Mouse (Mus musculus): Measurements from ENCODE around the gene Cd276. TPM values are rescaled to one million over a fixed set of nuclear protein-coding genes. Genes with fewer than 3 reads are reported as not detected.

Cd276 gene
- polyA plus RNA-seq, 1 experiment from 2014 or later: 38.4 TPM

DNA sequence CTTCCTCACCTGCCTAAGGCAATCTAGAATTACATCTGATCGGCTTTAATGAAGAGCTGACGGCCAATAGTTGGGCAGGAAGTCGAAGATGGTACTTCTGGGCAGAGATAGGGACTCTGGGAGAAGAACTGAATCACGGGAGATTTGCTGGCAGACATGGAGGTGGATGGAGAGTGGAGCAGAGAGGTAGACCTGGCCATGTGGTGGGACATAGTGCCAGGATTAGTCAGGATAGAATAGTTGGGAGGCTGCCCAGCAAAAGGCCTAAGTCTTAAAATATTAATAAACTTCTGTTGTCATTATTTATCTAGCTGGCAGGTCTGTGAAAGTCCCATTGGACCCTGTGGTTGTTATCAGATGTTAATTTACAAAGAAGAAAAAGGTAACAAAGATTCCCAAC is 30.1 kb downstream of the Cd276 start:
- 83% methylated on average over 4 of the region's 4 CpGs for WGBS
- no peak overlapping the region for H3K27ac ChIP-seq
- no peaks in the 10 kb centered on the region for H3K9me3 ChIP-seq (replicated peaks)

DNA sequence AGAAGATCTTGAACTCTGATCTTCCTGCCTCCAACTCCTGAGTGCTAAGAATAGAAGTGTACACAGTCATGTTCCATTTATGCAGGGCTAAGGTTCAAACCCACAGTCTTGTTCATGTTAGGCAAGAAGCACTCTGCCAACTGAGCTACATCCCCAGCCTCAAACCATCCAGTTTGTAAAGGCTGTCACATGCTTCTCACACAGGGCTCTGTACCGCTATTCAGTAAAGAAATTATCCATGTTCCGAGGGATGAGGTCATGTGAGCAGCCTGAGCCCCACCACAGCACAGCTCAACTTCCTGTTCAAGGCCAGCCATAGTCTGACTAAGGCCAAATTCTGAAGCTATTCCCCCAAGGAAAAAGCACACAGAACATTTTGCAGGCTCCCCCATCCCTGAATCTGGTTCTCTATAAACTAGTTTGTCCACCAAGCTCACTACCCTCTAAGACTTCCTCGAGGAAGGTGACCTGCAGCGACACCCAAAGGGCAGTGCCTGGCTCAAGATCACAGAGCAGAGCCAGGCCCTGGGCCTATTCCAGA is 33.3 kb downstream of the Cd276 start:
- H3K4me3 ChIP-seq (replicated peaks): no peak overlapping the region
- no peak overlapping the region for H3K9ac ChIP-seq
- no peak overlapping the region for H3K4me2 ChIP-seq
- H3K9me3 ChIP-seq (replicated peaks): no peaks in the 10 kb centered on the region
- ATAC-seq (replicated peaks; ENCODE audit: low FRiP score): no peak
- H3K36me3 ChIP-seq: peaks cover 22% of the 10 kb centered on the region
- no peaks in the 10 kb centered on the region for H3K27me3 ChIP-seq
- H3K27ac ChIP-seq: no peak overlapping the region
- 45% methylated on average over 4 of the region's 4 CpGs for WGBS
- peaks cover 11% of the 10 kb centered on the region; the same call in 1 of the 2 replicates for H3K4me1 ChIP-seq

More for the DNA sequence above, 30.1 kb downstream of the Cd276 start:
- Histone ChIP-seq H3K36me3 (peaks cover 36% of the 10 kb centered on the region), H3K4me2 (no peak overlapping the region), H3K4me1 (peaks cover 10% of the 10 kb centered on the region; the same call in 1 of the 2 replicates), H3K27me3 (no peaks in the 10 kb centered on the region), H3K9ac (no peak overlapping the region), H3K4me3 (replicated peaks) (no peak overlapping the region)
- no peak for ATAC-seq (replicated peaks; ENCODE audit: low FRiP score)

DNA sequence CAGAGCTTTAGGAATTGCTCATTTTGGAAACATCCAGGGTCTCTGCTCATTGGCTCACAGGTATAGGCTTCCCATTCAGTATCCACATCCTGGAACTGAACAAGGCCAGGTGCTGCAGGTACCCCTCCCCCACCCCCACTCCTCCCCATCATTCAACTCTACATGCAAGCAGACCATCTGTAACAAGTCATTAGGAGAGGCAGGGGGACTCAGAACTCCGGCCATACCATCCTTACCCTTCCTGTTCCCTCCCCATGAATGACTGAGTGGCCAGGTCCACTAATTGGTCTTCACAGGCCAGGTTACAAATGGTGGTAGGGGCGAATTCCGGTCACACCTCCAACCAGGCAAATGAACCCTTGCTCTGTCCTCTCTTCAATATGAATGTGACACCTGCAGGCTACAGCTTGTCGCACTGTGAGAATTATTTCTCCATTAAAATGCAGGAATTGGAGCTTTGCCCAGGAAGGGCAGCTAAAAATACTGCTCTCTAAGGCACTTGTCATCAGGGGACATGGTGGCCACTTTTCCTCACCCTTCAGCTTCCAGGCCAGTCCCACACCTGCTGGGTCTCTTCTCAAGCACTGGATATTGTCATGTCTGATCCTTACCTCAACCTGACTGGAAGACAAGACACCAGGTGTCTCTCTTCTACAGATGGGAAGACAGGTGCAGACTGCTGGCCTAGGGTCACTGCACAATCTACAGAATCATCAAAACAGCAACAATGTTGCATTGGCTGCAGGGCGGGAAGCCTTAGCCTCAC is 34.2 kb downstream of the Cd276 start:
- H3K9ac ChIP-seq: no peak overlapping the region
- no peaks in the 10 kb centered on the region for H3K27me3 ChIP-seq
- H3K9me3 ChIP-seq (replicated peaks): no peaks in the 10 kb centered on the region
- H3K4me3 ChIP-seq (replicated peaks): no peak overlapping the region
- no peak overlapping the region for H3K4me2 ChIP-seq
- WGBS: 58% methylated on average over 5 of the region's 5 CpGs
- no peak overlapping the region for H3K27ac ChIP-seq
- ATAC-seq (replicated peaks; ENCODE audit: low FRiP score): no peak
- H3K36me3 ChIP-seq: peaks cover 13% of the 10 kb centered on the region
- H3K4me1 ChIP-seq: peaks cover 11% of the 10 kb centered on the region; the same call in 1 of the 2 replicates

DNA sequence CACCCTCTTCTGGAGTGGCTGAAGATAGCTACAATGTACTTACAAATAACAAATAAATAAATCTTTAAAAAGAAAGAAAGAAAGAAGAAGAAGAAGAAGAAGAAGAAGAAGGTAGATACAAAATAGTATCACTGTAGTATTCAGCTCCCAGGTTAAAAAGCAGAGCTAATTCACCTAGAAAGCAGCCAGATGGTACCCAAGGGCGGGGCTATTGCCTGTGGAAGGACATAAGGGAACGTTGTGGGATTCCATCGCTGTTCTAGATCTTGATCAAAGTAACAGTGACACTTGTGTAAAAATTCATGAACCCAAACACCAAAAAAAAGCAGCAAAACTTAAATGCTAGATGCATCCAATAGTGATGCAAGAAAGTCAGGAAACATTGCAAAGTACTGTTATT is 35.3 kb downstream of the Cd276 start:
- Histone ChIP-seq H3K9me3 (replicated peaks) (no peaks in the 10 kb centered on the region), H3K4me3 (replicated peaks) (no peak overlapping the region), H3K27me3 (no peaks in the 10 kb centered on the region), H3K4me1 (peaks cover 11% of the 10 kb centered on the region; the same call in 1 of the 2 replicates), H3K36me3 (peaks cover 5% of the 10 kb centered on the region; the same call in 1 of the 2 replicates), H3K27ac (no peak overlapping the region), H3K9ac (no peak overlapping the region), H3K4me2 (no peak overlapping the region)
- WGBS: 74% methylated on average over 3 of the region's 3 CpGs
- no peak for ATAC-seq (replicated peaks; ENCODE audit: low FRiP score)

DNA sequence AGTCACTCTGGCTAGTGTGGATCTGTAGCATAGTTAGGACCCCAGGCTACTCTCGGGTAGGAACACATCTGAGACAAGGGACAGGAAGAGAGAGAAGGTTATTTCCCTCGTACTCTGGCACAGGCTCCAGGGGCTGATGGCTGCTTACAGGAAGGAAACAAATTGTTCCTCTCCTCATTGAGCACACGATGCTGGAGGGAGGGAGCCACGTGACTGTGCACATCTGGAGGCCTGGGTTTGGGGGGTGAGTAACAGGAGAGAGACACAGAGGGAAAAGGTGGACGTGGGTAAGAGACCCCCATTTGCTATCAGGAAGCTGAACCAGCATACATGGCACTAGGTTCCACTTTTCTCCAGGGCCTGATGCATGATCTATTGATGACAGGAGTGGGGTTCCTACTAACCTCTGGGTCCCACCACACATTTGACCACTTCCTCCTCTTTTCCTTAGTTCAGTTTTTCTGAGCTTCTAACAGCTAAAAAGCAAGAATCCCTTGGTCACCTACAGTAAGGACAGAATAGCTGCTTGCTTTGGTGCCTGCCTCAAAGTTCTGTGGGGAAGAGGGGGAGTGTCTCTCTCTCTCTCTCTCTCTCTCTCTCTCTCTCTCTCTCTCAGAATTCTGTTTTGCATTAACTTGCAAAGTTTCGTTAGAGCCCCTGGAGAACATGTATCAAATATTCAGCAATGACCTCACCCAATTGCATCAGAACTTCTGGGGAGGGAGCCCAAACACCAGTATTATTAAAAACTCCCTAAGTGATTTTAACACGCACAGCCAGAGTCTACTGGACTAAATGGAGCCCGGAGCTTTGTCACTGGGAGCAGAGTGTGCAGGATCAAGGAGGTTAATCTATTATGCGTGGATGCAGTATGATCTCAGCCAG is 37.1 kb downstream of the Cd276 start:
- Histone ChIP-seq H3K9ac (no peak overlapping the region), H3K4me2 (no peak overlapping the region), H3K4me3 (replicated peaks) (no peak overlapping the region), H3K27me3 (no peaks in the 10 kb centered on the region), H3K36me3 (no peaks in the 10 kb centered on the region), H3K4me1 (peaks cover 11% of the 10 kb centered on the region; the same call in 1 of the 2 replicates), H3K27ac (no peak overlapping the region), H3K9me3 (replicated peaks) (no peaks in the 10 kb centered on the region)
- WGBS: 36% methylated on average over 9 of the region's 9 CpGs
- no peak for ATAC-seq (replicated peaks; ENCODE audit: low FRiP score)

DNA sequence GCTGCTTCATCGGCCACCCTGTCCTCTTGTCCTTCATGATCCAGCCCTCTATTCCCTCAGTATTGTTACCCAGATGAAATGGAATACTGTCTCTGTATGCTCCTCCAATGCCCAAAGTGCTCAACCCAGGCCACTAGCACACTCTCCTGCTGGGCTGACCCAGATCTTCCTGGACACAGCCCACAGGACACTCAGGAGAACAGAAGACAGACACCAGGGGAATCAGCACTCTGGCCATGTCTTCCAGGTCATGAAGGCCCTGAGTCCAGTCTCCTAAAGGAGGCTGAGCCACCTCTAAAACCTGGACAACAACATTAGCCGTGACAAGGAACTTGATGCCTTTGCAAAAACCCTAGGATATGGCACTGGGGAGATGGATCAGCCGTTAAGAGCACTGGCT is 38.8 kb downstream of the Cd276 start:
- WGBS: 90% methylated on average over 3 of the region's 3 CpGs
- Histone ChIP-seq H3K36me3 (no peaks in the 10 kb centered on the region), H3K4me3 (replicated peaks) (no peak overlapping the region), H3K27me3 (no peaks in the 10 kb centered on the region), H3K4me1 (peaks cover 11% of the 10 kb centered on the region; the same call in 1 of the 2 replicates), H3K4me2 (no peak overlapping the region), H3K9me3 (replicated peaks) (no peaks in the 10 kb centered on the region), H3K9ac (no peak overlapping the region), H3K27ac (no peak overlapping the region)
- ATAC-seq (replicated peaks; ENCODE audit: low FRiP score): no peak

DNA sequence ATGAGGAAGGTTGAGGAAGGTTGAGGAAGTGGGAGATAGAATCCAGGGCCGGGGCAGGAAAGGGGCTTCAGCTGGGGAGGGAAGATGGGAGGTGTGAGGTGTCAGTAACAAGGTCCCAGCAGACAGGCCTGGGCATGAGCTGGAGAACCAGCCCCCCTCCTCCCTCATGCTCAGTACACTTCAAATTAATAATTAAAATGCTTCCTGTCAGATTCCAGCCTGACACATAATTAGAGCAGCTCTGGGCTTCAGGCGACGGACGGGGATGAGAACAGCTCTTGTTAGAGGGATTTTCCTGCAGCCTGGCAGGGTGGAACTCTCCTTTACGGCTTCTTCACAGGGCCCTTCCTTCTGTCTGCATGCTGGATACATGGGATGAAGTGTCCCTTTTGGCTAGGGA is 41.5 kb downstream of the Cd276 start:
- no peak overlapping the region for H3K4me2 ChIP-seq
- H3K27ac ChIP-seq: no peak overlapping the region
- no peaks in the 10 kb centered on the region for H3K27me3 ChIP-seq
- ATAC-seq (replicated peaks; ENCODE audit: low FRiP score): no peak
- H3K4me3 ChIP-seq (replicated peaks): no peak overlapping the region
- H3K4me1 ChIP-seq: peaks cover 6% of the 10 kb centered on the region; the same call in 1 of the 2 replicates
- no peaks in the 10 kb centered on the region for H3K9me3 ChIP-seq (replicated peaks)
- WGBS: 53% methylated on average over 5 of the region's 5 CpGs
- H3K9ac ChIP-seq: no peak overlapping the region
- H3K36me3 ChIP-seq: no peaks in the 10 kb centered on the region

DNA sequence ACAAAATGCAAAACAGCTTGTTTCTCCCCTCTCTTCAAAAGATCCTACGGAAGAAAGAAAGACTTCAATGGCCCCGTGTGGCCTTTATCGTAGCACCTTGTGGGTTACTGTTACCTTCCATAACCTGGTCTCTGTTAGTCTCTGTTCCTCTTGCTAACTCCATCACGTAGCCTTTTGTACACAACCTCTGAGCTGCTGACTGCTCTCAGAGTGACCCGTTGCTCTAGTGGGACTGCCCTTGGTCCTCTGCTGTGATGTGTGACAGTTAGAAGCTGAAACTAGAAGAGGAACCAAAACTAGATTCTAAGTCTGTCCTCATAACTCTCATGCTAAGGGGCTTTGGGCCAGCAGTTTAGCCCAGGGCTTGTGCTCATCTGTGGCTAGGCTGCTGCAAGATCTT is 44.8 kb downstream of the Cd276 start:
- Histone ChIP-seq H3K4me1 (no peaks in the 10 kb centered on the region), H3K4me3 (replicated peaks) (no peak overlapping the region), H3K36me3 (no peaks in the 10 kb centered on the region), H3K4me2 (no peak overlapping the region), H3K9me3 (replicated peaks) (no peaks in the 10 kb centered on the region), H3K27ac (no peak overlapping the region), H3K27me3 (no peaks in the 10 kb centered on the region), H3K9ac (no peak overlapping the region)
- ATAC-seq (replicated peaks; ENCODE audit: low FRiP score): no peak
- WGBS: 90% methylated on average over 5 of the region's 5 CpGs

DNA sequence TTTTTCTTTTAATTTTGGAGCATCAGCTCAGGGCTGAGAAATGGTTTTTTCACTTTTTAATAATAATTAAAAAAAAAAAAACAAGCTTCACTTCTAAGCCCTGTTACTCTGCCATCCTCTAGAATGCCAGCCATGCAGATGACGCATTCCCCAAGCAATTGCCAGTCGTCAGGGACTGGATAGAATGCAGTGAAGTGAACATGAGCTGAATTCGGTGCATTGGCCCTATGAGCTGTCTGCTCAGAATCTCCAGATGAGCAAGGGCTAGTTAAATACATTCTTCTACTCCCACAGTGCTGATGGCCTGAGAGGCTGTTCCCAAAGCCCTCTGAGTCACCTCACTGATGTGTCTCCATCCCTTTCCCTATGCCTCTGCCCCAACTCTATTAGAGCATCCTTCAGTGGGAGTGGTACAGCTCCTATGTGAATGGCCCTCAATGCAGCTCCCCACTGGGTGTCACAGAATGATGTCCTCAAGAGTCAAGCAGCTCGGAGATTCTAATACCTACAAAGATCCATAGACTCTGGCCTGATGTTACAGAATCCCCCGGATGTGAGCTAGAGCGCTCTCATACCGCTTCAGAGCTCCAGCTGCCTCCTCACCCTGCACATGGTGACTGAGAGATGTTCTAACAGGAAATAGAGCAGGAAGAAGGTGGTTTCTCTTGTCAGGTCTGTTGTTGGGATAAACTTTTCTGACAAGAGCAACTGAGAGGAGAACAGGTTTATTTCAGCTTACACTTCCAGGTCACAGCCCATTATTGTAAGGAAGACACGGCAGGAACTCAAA is 47.8 kb downstream of the Cd276 start:
- WGBS: 76% methylated on average over 8 of the region's 8 CpGs
- Histone ChIP-seq H3K4me1 (no peaks in the 10 kb centered on the region), H3K9me3 (replicated peaks) (no peaks in the 10 kb centered on the region), H3K4me2 (no peak overlapping the region), H3K9ac (no peak overlapping the region), H3K4me3 (replicated peaks) (no peak overlapping the region), H3K27ac (no peak overlapping the region), H3K36me3 (no peaks in the 10 kb centered on the region), H3K27me3 (no peaks in the 10 kb centered on the region)
- ATAC-seq (replicated peaks; ENCODE audit: low FRiP score): no peak

DNA sequence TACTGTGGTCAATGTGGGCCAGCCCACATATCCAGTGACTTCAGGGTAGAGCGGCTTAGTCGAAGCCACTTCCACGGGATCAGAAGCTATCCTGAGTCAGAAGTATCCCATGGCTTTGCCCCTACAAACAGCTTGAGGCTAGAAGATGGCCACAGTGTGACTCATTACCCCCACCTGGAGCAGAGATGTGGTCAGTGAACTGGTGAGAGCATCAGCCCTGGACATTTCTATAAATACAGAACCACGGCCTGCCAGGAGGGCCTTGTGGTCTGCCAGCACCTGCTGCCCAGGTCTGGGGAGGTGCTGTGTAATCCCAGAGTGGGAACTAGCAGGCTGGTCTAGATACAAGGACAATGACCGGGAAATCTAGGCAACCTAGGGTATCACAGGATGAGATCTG is 54.3 kb downstream of the Cd276 start:
- Histone ChIP-seq H3K36me3 (no peaks in the 10 kb centered on the region), H3K4me3 (replicated peaks) (no peak overlapping the region), H3K9ac (no peak overlapping the region), H3K27me3 (no peaks in the 10 kb centered on the region), H3K4me2 (no peak overlapping the region), H3K4me1 (peaks cover 16% of the 10 kb centered on the region), H3K27ac (no peak overlapping the region), H3K9me3 (replicated peaks) (no peaks in the 10 kb centered on the region)
- ATAC-seq (replicated peaks; ENCODE audit: low FRiP score): no peak
- 85% methylated on average over 5 of the region's 5 CpGs for WGBS

DNA sequence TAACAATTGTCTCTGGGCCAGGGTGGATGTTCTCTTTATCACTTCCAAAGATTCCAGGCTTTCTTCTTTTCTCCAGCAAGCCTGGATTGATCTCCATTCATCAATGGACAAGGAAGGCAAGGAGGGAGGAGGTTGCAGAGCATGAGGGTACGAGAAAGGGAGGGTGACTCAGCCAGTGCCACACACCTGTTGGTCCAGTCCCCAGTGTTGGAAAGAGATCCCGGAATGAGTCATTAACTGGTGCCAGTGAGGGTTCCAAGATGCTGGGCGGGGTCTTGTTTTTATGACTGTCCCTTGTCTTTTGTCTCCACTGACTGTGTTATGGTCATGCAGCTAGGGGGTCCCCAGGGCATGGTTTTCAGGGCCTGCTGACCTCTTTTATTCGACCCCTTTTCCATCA is 57.3 kb downstream of the Cd276 start:
- 35% methylated on average over 4 of the region's 4 CpGs for WGBS
- Histone ChIP-seq H3K9me3 (replicated peaks) (no peaks in the 10 kb centered on the region), H3K4me2 (no peak overlapping the region), H3K36me3 (no peaks in the 10 kb centered on the region), H3K27ac (no peak overlapping the region), H3K27me3 (no peaks in the 10 kb centered on the region), H3K4me1 (peaks cover 20% of the 10 kb centered on the region), H3K9ac (no peak overlapping the region), H3K4me3 (replicated peaks) (no peak overlapping the region)
- no peak for ATAC-seq (replicated peaks; ENCODE audit: low FRiP score)

Data from kidney, embryonic 15.5 days (tissue).